Mouse (Mus musculus) monocyte, adult 5-6 weeks (primary cell): ENCODE results near the gene Iqch. TPM values are rescaled to one million over a fixed set of nuclear protein-coding genes. Genes with fewer than 3 reads are reported as not detected.

Source experiments
- ATAC-seq: fragments of 153-309, 156-312 bp; replicated peaks from 2 replicates; pipeline ENCODE4 v1.8.0; 2017; ENCODE audit warnings: mild to moderate bottlenecking; ENCODE audit not compliant: low TSS enrichment, insufficient number of reproducible peaks, severe bottlenecking, poor library complexity, low FRiP score
- total RNA-seq: library from RNA; stranded (forward); fragments of 200-1000, 200-491, 200-594 nt; gene quantifications from 3 replicates; pipeline ENCODE4 v1.2.3, GENCODE M21; 2017

Gene Iqch
- total RNA-seq, 1 experiment from 2014 or later: not detected

DNA sequence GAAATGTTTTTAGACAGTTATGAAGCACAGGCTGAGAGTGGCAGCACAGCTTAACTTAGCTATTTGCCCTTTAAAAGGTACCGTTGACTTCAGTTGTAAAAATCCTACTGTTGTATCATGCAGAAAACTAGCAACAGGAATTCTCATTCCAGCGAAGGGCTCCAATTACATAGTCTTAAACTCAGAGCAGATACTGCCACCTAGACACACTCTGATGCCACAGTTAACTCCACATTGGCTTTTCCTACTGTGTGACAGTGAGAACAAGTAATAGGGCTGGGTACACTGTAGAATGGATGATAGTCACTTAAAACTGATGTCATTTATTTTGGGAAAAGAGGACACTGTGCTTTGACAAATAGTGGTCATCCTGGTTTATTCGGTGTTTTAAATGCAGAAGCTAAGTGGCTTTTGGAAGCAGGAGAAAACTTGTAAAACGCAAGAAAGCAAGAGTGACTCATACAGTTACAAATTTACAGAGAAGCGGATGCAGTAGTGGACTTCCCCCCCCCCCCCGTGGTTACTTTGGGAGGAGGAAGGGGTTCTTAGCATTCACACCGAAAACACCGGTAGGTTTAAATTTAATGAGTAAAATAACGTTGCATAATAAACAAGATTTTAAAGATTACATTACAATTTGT, 181.1 kb downstream of the Iqch start:
- no peak for ATAC-seq

DNA sequence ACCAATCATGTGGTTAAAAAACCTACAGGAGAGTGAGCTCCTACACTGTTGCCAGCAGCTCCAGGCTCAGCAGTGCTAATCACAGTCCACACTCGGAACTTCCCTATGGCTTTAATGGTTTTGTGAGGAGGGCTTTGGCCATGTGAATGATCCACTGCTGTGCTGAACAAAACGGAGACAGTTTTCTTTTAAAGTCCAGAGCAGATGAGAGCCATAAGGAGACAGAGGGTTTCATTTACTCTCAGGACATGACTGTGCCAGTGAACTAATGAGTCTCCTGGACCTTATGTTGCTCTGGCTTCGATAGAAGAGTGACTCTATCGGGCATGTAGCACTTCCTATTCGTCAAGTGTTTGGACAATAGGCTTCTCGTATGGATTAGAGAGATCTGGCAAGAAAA, 181.9 kb downstream of the Iqch start:
- no peak for ATAC-seq

DNA sequence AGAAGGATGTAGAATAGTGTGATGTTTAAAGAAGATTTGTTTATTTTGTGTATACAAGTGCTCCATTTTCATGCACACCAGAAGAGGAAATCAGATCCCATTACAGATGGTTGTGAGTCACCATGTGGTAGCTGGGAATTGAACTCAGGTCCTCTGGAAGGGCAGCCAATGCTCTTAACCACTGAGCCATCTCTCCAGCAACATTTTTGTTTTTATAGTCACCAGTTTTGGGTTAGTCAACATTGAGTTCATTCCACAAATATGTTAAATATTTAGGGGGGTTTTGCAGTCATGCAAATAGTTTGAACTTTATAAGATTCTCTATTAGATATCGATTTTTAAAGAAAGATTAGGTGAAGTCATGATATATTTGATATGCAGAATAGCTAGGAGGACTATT, 202.1 kb downstream of the Iqch start:
- no peak for ATAC-seq

DNA sequence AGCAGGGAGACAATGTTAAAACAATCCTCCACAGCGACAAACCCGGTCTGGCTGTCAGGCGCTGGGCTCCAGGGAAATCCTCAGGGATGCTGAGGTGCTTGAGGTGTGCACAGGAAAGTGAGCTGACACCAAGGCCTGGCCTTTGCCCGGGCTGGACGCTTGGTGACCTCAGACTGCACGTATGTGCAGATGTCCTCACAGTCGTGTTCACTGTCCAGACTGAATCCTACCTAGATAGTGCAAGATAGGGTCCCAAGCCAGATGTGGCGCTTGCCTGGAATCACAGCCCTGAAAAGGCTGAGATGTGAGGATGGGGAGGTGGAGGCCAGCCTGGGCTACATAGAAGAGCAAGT, 202.9 kb downstream of the Iqch start:
- peak; percentile 62 for ATAC-seq

DNA sequence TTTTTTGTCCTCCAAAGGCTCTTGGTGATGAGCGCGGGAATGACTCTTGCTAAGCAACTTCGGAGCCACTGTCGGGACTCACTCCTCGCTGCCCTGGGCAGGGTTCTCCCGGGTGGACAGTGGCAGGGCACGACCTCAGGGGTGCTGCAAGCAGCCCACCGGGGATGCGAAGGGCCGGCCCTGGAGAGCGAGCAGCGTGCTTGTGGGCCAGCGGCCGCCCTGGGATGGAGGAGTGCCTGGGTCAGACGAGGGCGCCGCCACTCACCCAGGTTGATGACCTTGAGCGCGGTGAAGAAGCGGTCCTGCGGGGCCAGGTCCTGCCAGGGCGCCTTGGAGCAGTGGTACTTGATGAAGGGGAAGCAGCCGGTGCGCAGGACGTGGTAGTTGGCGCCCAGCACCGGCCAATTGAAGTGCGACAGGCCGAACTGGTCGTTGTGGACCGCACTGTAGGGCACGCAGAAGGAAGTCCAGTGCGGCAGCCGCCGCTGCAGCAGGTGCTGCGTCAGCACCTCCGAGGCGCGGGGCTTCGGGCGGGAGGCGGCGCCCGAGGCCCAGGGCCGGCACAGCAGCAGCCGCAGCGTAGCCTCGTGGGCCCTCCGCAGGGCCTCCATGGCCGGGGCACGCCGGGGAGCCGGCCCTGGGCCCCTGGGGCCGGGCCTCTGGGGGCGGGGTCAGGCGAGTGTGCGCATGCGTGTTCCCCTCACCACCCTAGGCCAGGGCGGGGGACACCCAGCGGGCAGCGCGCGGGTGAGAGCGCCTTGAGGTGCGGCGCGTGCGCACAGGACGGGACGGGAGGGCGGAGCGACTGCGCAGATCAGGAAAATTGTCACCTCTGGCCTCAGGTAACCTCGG, 203.5 kb downstream of the Iqch start, which contains the start of gene 2300009A05Rik:
Gene 2300009A05Rik, minus strand, starts transcription at position 636 of the 852 bp plus-strand sequence.
- ATAC-seq: peak; percentile 92

DNA sequence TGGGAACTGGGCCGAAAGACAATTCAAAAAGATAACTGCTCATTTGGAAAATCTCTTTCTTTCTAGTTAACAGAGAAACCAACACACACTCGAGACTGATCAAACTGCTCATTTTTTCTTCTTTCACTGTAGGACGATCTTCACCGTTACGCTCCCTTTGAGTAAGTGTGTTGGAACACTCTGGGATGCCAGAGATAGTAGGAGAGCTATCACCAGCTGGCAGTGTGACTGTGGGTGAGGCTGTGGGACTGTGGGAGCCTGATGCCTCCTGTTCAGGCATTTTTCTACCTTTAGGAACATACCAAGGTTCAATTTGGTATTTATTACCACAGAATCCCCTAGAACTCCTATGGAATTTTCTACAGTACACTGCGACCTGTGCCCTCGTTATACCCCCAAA, 206.7 kb downstream of the Iqch start:
- ATAC-seq: no peak

DNA sequence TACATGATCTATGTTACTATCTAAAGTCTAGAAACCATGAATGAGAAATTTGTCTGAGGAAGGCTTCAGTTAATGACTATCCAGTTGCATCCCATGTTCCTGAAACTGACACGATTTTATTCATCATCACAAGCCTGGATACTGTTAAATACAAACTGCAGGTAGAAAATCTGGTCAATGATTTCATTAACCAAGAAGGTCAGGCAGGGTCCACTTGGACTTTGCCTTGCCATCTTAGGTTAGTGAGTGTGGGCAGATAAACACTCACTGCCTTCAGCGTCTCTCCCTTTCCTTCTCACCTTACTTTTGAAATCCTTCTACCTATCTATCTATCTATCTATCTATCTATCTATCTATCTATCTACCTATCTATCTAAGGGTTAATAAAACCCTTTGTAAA, 211.0 kb downstream of the Iqch start:
- ATAC-seq: no peak

DNA sequence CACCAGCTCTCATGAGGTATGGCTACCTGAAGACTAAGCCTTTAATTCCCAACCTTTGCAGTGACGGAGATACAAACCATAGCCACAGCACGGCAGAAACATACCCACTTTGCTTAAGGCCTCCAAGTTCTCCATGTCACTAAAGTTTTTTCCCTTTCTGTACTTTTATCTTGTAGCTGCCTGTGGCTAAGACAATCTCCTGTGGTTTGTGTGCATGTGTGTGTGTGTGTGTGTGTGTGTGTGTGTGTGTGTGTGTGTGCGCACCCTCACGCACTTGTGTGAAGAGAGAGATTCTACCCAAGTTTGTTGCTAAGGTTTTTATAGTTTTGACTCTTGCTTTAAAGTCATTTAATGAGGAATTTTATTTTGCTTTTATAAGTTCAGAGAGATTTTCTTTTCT, 219.5 kb downstream of the Iqch start:
- no peak for ATAC-seq

DNA sequence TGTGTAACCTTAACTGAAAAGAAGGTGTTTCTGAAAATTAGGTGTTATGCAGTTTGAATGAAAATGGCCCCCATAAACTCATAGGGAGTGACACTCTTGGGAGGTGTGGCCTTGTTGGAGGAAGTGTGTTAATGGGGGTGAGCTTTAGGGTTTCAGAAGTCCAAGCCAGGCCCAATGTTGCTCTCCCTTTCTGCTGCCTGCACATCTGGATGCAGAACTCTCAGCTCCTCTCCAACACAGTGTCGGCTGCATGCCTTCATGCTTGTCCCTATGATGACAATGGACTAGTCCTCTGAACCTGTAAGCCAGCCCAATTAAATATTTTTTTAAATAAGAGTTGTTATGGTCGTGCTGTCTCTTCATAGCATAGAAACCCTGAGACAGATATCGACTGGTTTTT, 222.0 kb downstream of the Iqch start:
- ATAC-seq: no peak

DNA sequence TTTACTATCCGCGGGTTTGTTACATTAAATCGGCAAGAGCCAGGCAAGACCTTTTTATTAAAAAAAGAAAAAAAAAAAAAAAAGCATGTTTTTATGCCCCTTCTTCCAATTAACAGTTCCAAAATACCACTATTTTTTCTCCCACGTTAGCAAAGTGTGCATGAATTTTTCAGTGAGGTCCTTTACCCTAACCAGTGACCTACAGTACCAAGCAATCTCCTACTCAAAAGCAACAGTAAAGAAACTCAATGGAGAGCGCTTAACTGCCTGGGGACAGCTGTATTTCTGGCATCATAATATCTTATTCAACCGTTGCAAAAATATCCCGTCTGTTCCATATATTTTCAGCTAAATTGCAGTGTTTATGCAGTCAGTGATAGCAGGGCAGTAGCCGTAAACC, 224.1 kb downstream of the Iqch start:
- no peak for ATAC-seq

DNA sequence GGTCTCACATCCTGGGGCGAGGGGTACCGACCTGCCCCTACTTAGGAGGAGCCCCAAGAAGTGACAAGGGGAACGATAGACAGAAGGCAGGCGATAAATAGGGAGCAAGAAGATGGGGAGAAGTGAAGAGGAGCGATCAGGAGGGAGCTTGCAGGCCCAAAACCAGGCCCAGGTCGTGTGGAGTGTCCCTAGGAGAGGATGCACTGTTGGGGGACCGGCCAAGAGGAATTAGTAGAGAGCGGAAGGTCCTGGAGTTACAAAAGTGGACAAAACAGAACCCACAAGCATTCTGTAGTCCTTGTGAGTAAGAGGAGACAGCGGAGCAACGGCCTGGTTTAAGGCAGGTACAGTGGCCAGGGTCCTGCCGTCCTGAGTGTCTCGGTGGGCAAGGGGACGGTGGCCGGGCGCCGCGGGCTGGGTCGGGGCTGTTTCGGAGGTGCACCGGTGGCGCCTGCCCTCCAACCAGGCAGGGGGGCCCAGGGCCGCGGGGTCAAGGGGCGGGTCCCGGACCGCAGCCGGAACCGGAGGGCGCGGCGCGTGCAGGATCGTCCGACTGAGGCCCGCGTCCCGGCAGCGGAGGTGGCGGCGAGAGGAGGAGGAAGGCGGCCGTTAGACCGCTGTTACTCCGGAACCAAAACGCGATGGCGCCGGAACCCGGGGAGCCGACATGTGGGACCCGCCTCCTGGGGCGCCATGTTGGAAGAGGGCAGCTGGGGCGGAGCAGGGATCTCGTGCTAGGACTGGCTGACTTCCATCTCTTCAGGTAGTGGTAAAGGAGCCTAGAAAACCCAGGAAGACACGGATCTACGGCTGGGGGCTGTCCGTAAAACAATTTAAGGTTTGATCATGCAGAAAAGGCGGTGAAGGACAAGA, 224.8 kb downstream of the Iqch start, which contains the start of gene Map2k5:
Gene Map2k5, minus strand, starts transcription at position 633 of the 873 bp plus-strand sequence.
- peak; percentile 98 for ATAC-seq

DNA sequence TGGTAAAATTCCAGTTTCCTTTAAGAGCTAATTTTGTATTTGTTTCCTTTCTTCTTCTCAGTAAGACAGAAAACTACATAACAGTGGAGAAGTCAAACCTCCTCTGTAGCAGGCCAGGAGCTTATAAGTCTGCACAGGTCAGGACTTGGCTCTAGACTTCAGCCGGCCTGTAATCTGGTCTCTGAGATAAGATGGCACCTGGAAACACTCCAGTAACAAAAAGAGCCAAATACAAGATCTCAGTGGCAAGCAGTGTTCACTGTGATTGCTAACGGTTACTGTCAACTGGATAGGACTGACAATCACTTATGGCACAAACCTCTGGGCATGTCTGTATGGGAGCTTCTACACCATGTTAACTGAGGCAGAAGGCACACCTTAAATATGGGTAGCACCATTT, 229.0 kb downstream of the Iqch start:
- no peak for ATAC-seq

DNA sequence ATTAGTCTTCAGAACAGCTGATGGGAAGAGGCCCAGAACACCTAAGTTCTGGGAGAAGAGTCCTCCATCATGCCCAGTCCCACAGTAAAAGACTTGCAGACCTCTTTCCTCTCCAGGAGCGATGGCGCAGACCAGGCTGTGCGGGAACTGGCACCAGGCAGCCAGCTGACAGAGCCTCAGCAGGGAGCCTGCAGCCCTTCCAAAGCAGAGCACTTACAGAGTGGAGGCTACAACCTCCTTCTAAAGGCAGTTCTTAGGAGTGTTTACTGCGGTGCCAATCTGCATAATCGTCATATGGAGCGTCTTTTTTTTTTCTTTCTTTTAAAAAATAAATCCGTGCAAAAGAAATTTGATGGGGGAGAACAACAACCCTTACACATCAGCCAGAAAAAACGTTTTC, 229.8 kb downstream of the Iqch start:
- no peak for ATAC-seq

Other genes starting within 250 kb of the Iqch start
- 13.9 to 27.5 TPM (median 18.0 TPM) in 3 replicates for gene Map2k5, start 224.6 kb downstream of the Iqch start, total RNA-seq
- 6.8 to 18.2 TPM (median 7.0 TPM) in 3 replicates for gene 2300009A05Rik, start 203.2 kb downstream of the Iqch start, total RNA-seq
- gene Aagab, start 167 bp upstream of the Iqch start, total RNA-seq: 37.0 to 57.3 TPM (median 48.3 TPM) in 3 replicates
- gene Smad3, start 155.5 kb upstream of the Iqch start, total RNA-seq: 52.0 to 121 TPM (median 56.1 TPM) in 3 replicates